Mouse (Mus musculus) CD8-positive naive resting alpha-beta T cell, adult 2 months (primary cell): ENCODE data around the gene Fastk.

Source experiments
- DNase-seq, 2 experiments: peaks; one replicate each; pipeline ENCODE4 v3.0.0; 2022; ENCODE audit warnings: low read depth in 2 of 2, low spot score in 2 of 2

Fastk gene

GRCm38 (mm10) chr5:24444746-24445427 is at the start of gene Fastk:
Gene Fastk (minus strand): TSS chr5:24445287.
- DNase-seq = peak; percentile 84 to 87

- no peak for DNase-seq
Measured at GRCm38 (mm10) chr5:24492546-24493285, 47.6 kb upstream of the Fastk start.

- DNase-seq = no peak
Measured at GRCm38 (mm10) chr5:24490413-24490920, 45.4 kb upstream of the Fastk start.

GRCm38 (mm10) chr5:24486738-24487137 is 41.7 kb upstream of the Fastk start:
- DNase-seq = no peak

GRCm38 (mm10) chr5:24486097-24486496 is 41.0 kb upstream of the Fastk start:
- DNase-seq = peak; percentile 61 to 70

- no peak for DNase-seq
Measured at GRCm38 (mm10) chr5:24484963-24485362, 39.9 kb upstream of the Fastk start.

GRCm38 (mm10) chr5:24483326-24483725 is 38.2 kb upstream of the Fastk start:
- no peak for DNase-seq

GRCm38 (mm10) chr5:24482247-24483079 is 37.4 kb upstream of the Fastk start:
- no peak for DNase-seq

GRCm38 (mm10) chr5:24481647-24482046 is 36.6 kb upstream of the Fastk start:
- DNase-seq = no peak

- no peak for DNase-seq
Measured at GRCm38 (mm10) chr5:24477909-24478308, 32.8 kb upstream of the Fastk start.

- DNase-seq = no peak
Measured at GRCm38 (mm10) chr5:24475476-24476241, 30.6 kb upstream of the Fastk start.

- no peak for DNase-seq
Measured at GRCm38 (mm10) chr5:24474723-24475261, 29.7 kb upstream of the Fastk start.

GRCm38 (mm10) chr5:24474025-24474722 is 29.1 kb upstream of the Fastk start:
- no peak for DNase-seq

- DNase-seq = no peak
Measured at GRCm38 (mm10) chr5:24472884-24473619, 28.0 kb upstream of the Fastk start.

- peak; percentile 59 to 73 for DNase-seq
Measured at GRCm38 (mm10) chr5:24470600-24470999, 25.5 kb upstream of the Fastk start.

GRCm38 (mm10) chr5:24466762-24467161 is 21.7 kb upstream of the Fastk start:
- DNase-seq = no peak

GRCm38 (mm10) chr5:24455613-24456012 is 10.5 kb upstream of the Fastk start:
- no peak for DNase-seq

- DNase-seq = no peak
Measured at GRCm38 (mm10) chr5:24455076-24455475, 10.0 kb upstream of the Fastk start.

- no peak for DNase-seq
Measured at GRCm38 (mm10) chr5:24453985-24454303, 8.9 kb upstream of the Fastk start.
